Mouse (Mus musculus) myocyte (in vitro differentiated cells): ENCODE measurements around the gene 4930523C07Rik. TPM values are rescaled to one million over a fixed set of nuclear protein-coding genes. Genes with fewer than 3 reads are reported as not detected.
A peak's percentile ranks its signal among the peaks of the same experiment; 100 is the strongest.

Source experiments
- H3K27me3 ChIP-seq: one replicate; pipeline ENCODE4 v1.6.1; 2011; ENCODE audit not compliant: control insufficient read depth, insufficient read depth, insufficient read length
- H3K36me3 ChIP-seq: one replicate; pipeline ENCODE4 v1.6.1; 2011; ENCODE audit not compliant: control insufficient read depth, insufficient read depth
- H3K4me2 ChIP-seq: one replicate; pipeline ENCODE4 v1.6.1; 2011; ENCODE audit warnings: low read depth, control low read depth
- H3K4me3 ChIP-seq: one replicate; pipeline ENCODE4 v1.5.1; 2011; ENCODE audit warnings: mild to moderate bottlenecking, control low read depth, moderate library complexity
- H3K79me2 ChIP-seq: one replicate; pipeline ENCODE4 v1.6.1; 2011; ENCODE audit not compliant: control insufficient read depth, insufficient read depth
- H3ac ChIP-seq: one replicate; pipeline ENCODE4 v1.6.1; 2011; ENCODE audit not compliant: control insufficient read depth, insufficient read length
- CEBPB ChIP-seq: IDR thresholded peaks from 2 replicates; pipeline ENCODE4 v1.6.1; 2011; ENCODE audit warnings: mild to moderate bottlenecking, moderate library complexity; ENCODE audit not compliant: poor library complexity, insufficient read depth, severe bottlenecking
- E2F4 ChIP-seq: IDR thresholded peaks from one replicate; pipeline ENCODE4 v1.6.1; 2011; ENCODE audit warnings: mild to moderate bottlenecking, control low read depth, moderate library complexity; ENCODE audit not compliant: insufficient read depth
- MAX ChIP-seq: IDR thresholded peaks from one replicate; pipeline ENCODE4 v1.6.1; 2011; ENCODE audit warnings: low read depth, mild to moderate bottlenecking, control low read depth
- MYOD1 ChIP-seq, 3 experiments: IDR thresholded peaks; one replicate each; pipeline ENCODE4 v1.6.1; 2011; ENCODE audit warnings: control low read depth in 2 of 3, low read depth in 2 of 3, mild to moderate bottlenecking in 2 of 3, moderate library complexity in 1 of 3; ENCODE audit not compliant: insufficient read length in 2 of 3, control insufficient read depth in 1 of 3
- MYOG ChIP-seq, 3 experiments: IDR thresholded peaks; one replicate each; pipeline ENCODE4 v1.6.1; 2011; ENCODE audit warnings: control low read depth in 2 of 3, low read depth in 2 of 3, mild to moderate bottlenecking in 2 of 3; ENCODE audit not compliant: insufficient read length in 2 of 3, control insufficient read depth in 1 of 3, insufficient read depth in 1 of 3
- POLR2A ChIP-seq: IDR thresholded peaks from one replicate; pipeline ENCODE4 v1.6.1; 2011; ENCODE audit warnings: low read depth, mild to moderate bottlenecking, control low read depth, moderate library complexity; ENCODE audit not compliant: insufficient read length
- POLR2AphosphoS2 ChIP-seq: IDR thresholded peaks from one replicate; pipeline ENCODE4 v1.6.1; 2011; ENCODE audit warnings: low read depth, control low read depth; ENCODE audit not compliant: insufficient read length
- REST ChIP-seq: IDR thresholded peaks from one replicate; pipeline ENCODE4 v1.6.1; 2011; ENCODE audit warnings: mild to moderate bottlenecking, control low read depth, moderate library complexity; ENCODE audit not compliant: insufficient read depth, insufficient read length
- SRF ChIP-seq: IDR thresholded peaks from one replicate; pipeline ENCODE4 v1.6.1; 2011; ENCODE audit warnings: low read depth; ENCODE audit not compliant: control insufficient read depth, insufficient read length
- TCF12 ChIP-seq: IDR thresholded peaks from one replicate; pipeline ENCODE4 v1.6.1; 2011; ENCODE audit warnings: mild to moderate bottlenecking, control low read depth; ENCODE audit not compliant: poor library complexity, insufficient read depth, severe bottlenecking
- TCF3 ChIP-seq: IDR thresholded peaks from one replicate; pipeline ENCODE4 v1.6.1; 2011; ENCODE audit warnings: low read depth, control low read depth; ENCODE audit not compliant: insufficient read length
- USF1 ChIP-seq: IDR thresholded peaks from one replicate; pipeline ENCODE4 v1.6.1; 2011; ENCODE audit warnings: low read depth, mild to moderate bottlenecking, control low read depth, moderate library complexity
- polyA plus RNA-seq: library from polyadenylated mRNA; unstranded; fragments of >200 nt; fragmentation: generic; extraction: Trizol; gene quantifications from one replicate; pipeline ENCODE4 v1.2.1, GENCODE M21; 2012; ENCODE audit warnings: missing spikeins

4930523C07Rik gene
- polyA plus RNA-seq, 1 experiment = 2.8 TPM

- Histone ChIP-seq H3K36me3 (no peaks in the 10 kb centered on the region), H3ac (no peak overlapping the region), H3K4me3 (no peak overlapping the region), H3K27me3 (no peaks in the 10 kb centered on the region), H3K79me2 (no peaks in the 10 kb centered on the region), H3K4me2 (no peak overlapping the region)
- TF ChIP-seq REST (no peak), MYOG (IDR thresholded peaks at IDR 0.05; ENCODE audit: control insufficient read depth in 1 of 3, insufficient read depth in 1 of 3, insufficient read length in 2 of 3, low read depth in 2 of 3) (no peak), TCF3 (no peak), MAX (no peak), POLR2AphosphoS2 (no peak), SRF (no peak), POLR2A (no peak), USF1 (no peak), MYOD1 (IDR thresholded peaks at IDR 0.05; ENCODE audit: control insufficient read depth in 1 of 3, insufficient read length in 2 of 3, low read depth in 2 of 3) (no peak), E2F4 (no peak), TCF12 (no peak), CEBPB (no peak)
Measured at GRCm38 (mm10) chr1:160039951-160040645, 4.1 kb upstream of the 4930523C07Rik start.

GRCm38 (mm10) chr1:160041264-160041775 lies 2.9 kb upstream of the 4930523C07Rik start:
- Histone ChIP-seq H3K36me3 (no peaks in the 10 kb centered on the region), H3K4me3 (no peak overlapping the region), H3K79me2 (no peaks in the 10 kb centered on the region), H3ac (no peak overlapping the region), H3K27me3 (no peaks in the 10 kb centered on the region), H3K4me2 (no peak overlapping the region)
- TF ChIP-seq MYOD1 (IDR thresholded peaks at IDR 0.05; ENCODE audit: control insufficient read depth in 1 of 3, insufficient read length in 2 of 3, low read depth in 2 of 3) (no peak), CEBPB (no peak), MYOG (IDR thresholded peaks at IDR 0.05; ENCODE audit: control insufficient read depth in 1 of 3, insufficient read depth in 1 of 3, insufficient read length in 2 of 3, low read depth in 2 of 3) (no peak), E2F4 (no peak), TCF3 (no peak), POLR2AphosphoS2 (no peak), POLR2A (no peak), MAX (no peak), SRF (no peak), REST (no peak), TCF12 (no peak), USF1 (no peak)

- H3K4me3 ChIP-seq = no peak overlapping the region
- no peak overlapping the region for H3ac ChIP-seq
- H3K27me3 ChIP-seq = no peaks in the 10 kb centered on the region
- no peak for TF ChIP-seq MAX
- no peak for TF ChIP-seq MYOG (IDR thresholded peaks at IDR 0.05; ENCODE audit: control insufficient read depth in 1 of 3, insufficient read depth in 1 of 3, insufficient read length in 2 of 3, low read depth in 2 of 3)
- no peak for TF ChIP-seq USF1
- TF ChIP-seq POLR2A = no peak
- no peak for TF ChIP-seq SRF
- TF ChIP-seq CEBPB = no peak
- no peak for TF ChIP-seq E2F4
- no peak for TF ChIP-seq MYOD1 (IDR thresholded peaks at IDR 0.05; ENCODE audit: control insufficient read depth in 1 of 3, insufficient read length in 2 of 3, low read depth in 2 of 3)
- no peak for TF ChIP-seq POLR2AphosphoS2
- TF ChIP-seq TCF12 = no peak
- no peak for TF ChIP-seq REST
- no peak for TF ChIP-seq TCF3
- no peak overlapping the region for H3K4me2 ChIP-seq
- no peaks in the 10 kb centered on the region for H3K36me3 ChIP-seq
- no peaks in the 10 kb centered on the region for H3K79me2 ChIP-seq
Measured at GRCm38 (mm10) chr1:160042351-160042750, 1.8 kb upstream of the 4930523C07Rik start.

GRCm38 (mm10) chr1:160043271-160043975 lies 759 bp upstream of the 4930523C07Rik start:
- no peak for TF ChIP-seq POLR2AphosphoS2
- no peak for TF ChIP-seq MAX
- no peak for TF ChIP-seq E2F4
- TF ChIP-seq TCF3 = no peak
- TF ChIP-seq MYOG (IDR thresholded peaks at IDR 0.05; ENCODE audit: control insufficient read depth in 1 of 3, insufficient read depth in 1 of 3, insufficient read length in 2 of 3, low read depth in 2 of 3) = no peak
- no peak for TF ChIP-seq REST
- no peak for TF ChIP-seq MYOD1 (IDR thresholded peaks at IDR 0.05; ENCODE audit: control insufficient read depth in 1 of 3, insufficient read length in 2 of 3, low read depth in 2 of 3)
- TF ChIP-seq CEBPB = no peak
- no peak for TF ChIP-seq USF1
- TF ChIP-seq TCF12 = no peak
- no peak for TF ChIP-seq SRF
- no peak for TF ChIP-seq POLR2A
- H3K27me3 ChIP-seq = no peaks in the 10 kb centered on the region
- no peak overlapping the region for H3ac ChIP-seq
- peak overlapping the region; percentile 71 for H3K4me2 ChIP-seq
- no peaks in the 10 kb centered on the region for H3K79me2 ChIP-seq
- peak overlapping the region; percentile 27 for H3K4me3 ChIP-seq
- H3K36me3 ChIP-seq = no peaks in the 10 kb centered on the region
